Mouse (Mus musculus) kidney, postnatal 4 days (tissue): ENCODE results near the gene Mrpl47.
"Not testable (repeated sequence)": the region's sequence is repeated elsewhere in the genome, so short reads cannot be mapped to it uniquely, and the experiment has no call there.

Experiments used
- DNase-seq, 2 experiments: peaks; one replicate each; pipeline ENCODE4 v3.0.0; 2021; ENCODE audit warnings: mixed read lengths in 2 of 2

Gene Mrpl47

GRCm38 (mm10) chr3:32737172-32737655 lies at the start of gene Mrpl47:
Gene Mrpl47, minus strand, starts transcription at chr3:32737605.
- no peak for DNase-seq

- DNase-seq, result no peak
These were observed 33.4 kb upstream of the Mrpl47 start for GRCm38 (mm10) chr3:32770781-32771180.

GRCm38 (mm10) chr3:32763902-32764301 lies 26.5 kb upstream of the Mrpl47 start:
- DNase-seq, result peak in 1 of 2 experiments; percentile 9

- DNase-seq, result no peak
These were observed 25.6 kb upstream of the Mrpl47 start for GRCm38 (mm10) chr3:32762962-32763361.

- DNase-seq, result no peak
These were observed 21.8 kb upstream of the Mrpl47 start for GRCm38 (mm10) chr3:32759212-32759611.

- DNase-seq, result no peak
These were observed 17.0 kb upstream of the Mrpl47 start for GRCm38 (mm10) chr3:32754384-32754915.

GRCm38 (mm10) chr3:32749820-32750579 lies 12.6 kb upstream of the Mrpl47 start:
- no peak for DNase-seq

- DNase-seq, result no peak
These were observed 11.0 kb upstream of the Mrpl47 start for GRCm38 (mm10) chr3:32748384-32748783.

- DNase-seq, result not testable (repeated sequence)
These were observed 8.0 kb upstream of the Mrpl47 start for GRCm38 (mm10) chr3:32745426-32745825.

GRCm38 (mm10) chr3:32745001-32745400 lies 7.6 kb upstream of the Mrpl47 start:
- no peak for DNase-seq

- DNase-seq, result no peak
These were observed 4.9 kb upstream of the Mrpl47 start for GRCm38 (mm10) chr3:32742276-32742780.

GRCm38 (mm10) chr3:32738549-32738948 lies 1.1 kb upstream of the Mrpl47 start:
- DNase-seq, result no peak

- peak; percentile 97 to 98 for DNase-seq
These were observed 897 bp downstream of the Mrpl47 start, which contains the start of gene Ndufb5 for GRCm38 (mm10) chr3:32736244-32737171. Gene Ndufb5, plus strand, starts transcription at chr3:32736990.

GRCm38 (mm10) chr3:32727861-32728260 lies 9.5 kb downstream of the Mrpl47 start:
- DNase-seq, result no peak

- no peak for DNase-seq
These were observed 11.5 kb downstream of the Mrpl47 start for GRCm38 (mm10) chr3:32725951-32726350.

GRCm38 (mm10) chr3:32724191-32724590 lies 13.2 kb downstream of the Mrpl47 start:
- DNase-seq, result no peak

- no peak for DNase-seq
These were observed 19.1 kb downstream of the Mrpl47 start for GRCm38 (mm10) chr3:32718271-32718670.

- not testable (repeated sequence) for DNase-seq
These were observed 20.0 kb downstream of the Mrpl47 start for GRCm38 (mm10) chr3:32717403-32717802.

GRCm38 (mm10) chr3:32713711-32714110 lies 23.7 kb downstream of the Mrpl47 start:
- DNase-seq, result no peak

- DNase-seq, result no peak
These were observed 28.0 kb downstream of the Mrpl47 start for GRCm38 (mm10) chr3:32709388-32709787.

GRCm38 (mm10) chr3:32708368-32709231 lies 28.8 kb downstream of the Mrpl47 start:
- DNase-seq, result peak; percentile 100

- DNase-seq, result no peak
These were observed 29.4 kb downstream of the Mrpl47 start for GRCm38 (mm10) chr3:32708052-32708367.
